Mouse (Mus musculus) liver, postnatal 0 days (tissue): ENCODE measurements around the gene Gpr146. TPM values are rescaled to one million over a fixed set of nuclear protein-coding genes. Genes with fewer than 3 reads are reported as not detected.

Source experiments
- ATAC-seq: fragments of 200-750 bp; cut with Nextera tagmentation; 2 replicates; pipeline ENCODE4 v1.8.0; 2017; ENCODE audit warnings: mild to moderate bottlenecking, moderate library complexity
- DNase-seq: peaks from one replicate; pipeline ENCODE4 v3.0.0-alpha.2; 2016
- H3K27ac ChIP-seq: fragments of 300-500 bp; sonication (generic); 2 replicates; pipeline ENCODE4 v1.5.1; 2014; ENCODE audit warnings: antibody characterized with exemption, moderate library complexity, mild to moderate bottlenecking, low read depth
- H3K27me3 ChIP-seq: fragments of 300-500 bp; sonication (generic); 2 replicates; pipeline ENCODE4 v1.6.1; 2014; ENCODE audit warnings: low read length, control low read depth, mixed read lengths; ENCODE audit not compliant: insufficient read depth
- H3K36me3 ChIP-seq: fragments of 300-500 bp; sonication (generic); replicated peaks from 2 replicates; pipeline ENCODE4 v1.6.1; 2014; ENCODE audit warnings: mild to moderate bottlenecking, control low read depth, low read length, moderate library complexity, mixed read lengths; ENCODE audit not compliant: insufficient read depth
- H3K4me1 ChIP-seq: fragments of 300-500 bp; sonication (generic); 2 replicates; pipeline ENCODE4 v1.6.1; 2014; ENCODE audit warnings: antibody characterized with exemption, mild to moderate bottlenecking, control low read depth; ENCODE audit not compliant: insufficient read depth
- H3K4me2 ChIP-seq: fragments of 300-500 bp; sonication (generic); 2 replicates; pipeline ENCODE4 v1.6.1; 2014; ENCODE audit warnings: low read depth, mild to moderate bottlenecking, low read length, moderate library complexity, mixed read lengths
- H3K4me3 ChIP-seq: fragments of 300-500 bp; sonication (generic); 2 replicates; pipeline ENCODE4 v1.5.1; 2014; ENCODE audit warnings: low read depth, low read length
- H3K9ac ChIP-seq: fragments of 300-500 bp; sonication (generic); replicated peaks from 2 replicates; pipeline ENCODE4 v1.6.1; 2014; ENCODE audit warnings: mild to moderate bottlenecking, moderate library complexity
- H3K9me3 ChIP-seq: fragments of 300-500 bp; sonication (generic); 2 replicates; pipeline ENCODE4 v1.6.1; 2016; ENCODE audit warnings: mild to moderate bottlenecking, control low read depth, low read length, mixed read lengths
- CTCF ChIP-seq: sonication (generic); IDR thresholded peaks from 2 replicates; pipeline ENCODE4 v1.5.1; 2016; ENCODE audit warnings: antibody characterized with exemption, low read depth
- EP300 ChIP-seq: IDR thresholded peaks from 2 replicates; pipeline ENCODE4 v1.6.1; 2016; ENCODE audit warnings: antibody characterized with exemption, low read depth, mild to moderate bottlenecking
- whole genome bisulfite sequencing: fragments of 180-500 bp; shearing (Covaris S2); extraction: QIAGEN DNeasy Blood & Tissue Kit; methylation state at CpG from one replicate; pipeline ENCODE4 v1.1.7; 2014; ENCODE audit not compliant: insufficient replicate concordance; 5-methylcytosine and 5-hydroxymethylcytosine counted together
- polyA plus RNA-seq: library from polyadenylated mRNA; unstranded; fragments of >200 nt; fragmentation: Nextera tagmentation; extraction: Ambion mirVana; gene quantifications from 2 replicates; pipeline ENCODE4 v1.2.1, GENCODE M21; 2015

Gpr146 gene
- polyA plus RNA-seq, 1 experiment from 2014 or later = 14.7 TPM

- 29% methylated on average over 5 of the region's 5 CpGs for WGBS
- H3K9ac ChIP-seq = 0 out of 2 replicates have a peak overlapping the region, but pooled peaks have one; percentile 12
- H3K4me2 ChIP-seq = peak overlapping the region; percentile 47
These were observed 20.7 kb downstream of the Gpr146 start for GRCm38 (mm10) chr5:139397959-139398753.

GRCm38 (mm10) chr5:139398786-139399185, 21.3 kb downstream of the Gpr146 start:
- peaks cover 30% of the 10 kb centered on the region for H3K4me1 ChIP-seq
- WGBS = 76% methylated on average over 5 of the region's 5 CpGs
- TF ChIP-seq CTCF (no peak), EP300 (no peak; the same call in 1 of the 2 replicates)

More at GRCm38 (mm10) chr5:139397959-139398753, 20.7 kb downstream of the Gpr146 start:
- ATAC-seq = peak; percentile 86
- no peak overlapping the region for H3K4me3 ChIP-seq
- H3K27ac ChIP-seq = peak overlapping the region; percentile 17; the same call in 1 of the 2 replicates
- peaks cover 22% of the 10 kb centered on the region for H3K36me3 ChIP-seq
- DNase-seq = peak; percentile 96
- no peaks in the 10 kb centered on the region for H3K27me3 ChIP-seq
- TF ChIP-seq EP300 (peak; percentile 68; the same call in 1 of the 2 replicates), CTCF (peak; percentile 97)
- no peaks in the 10 kb centered on the region for H3K9me3 ChIP-seq
- H3K4me1 ChIP-seq = peaks cover 29% of the 10 kb centered on the region

DNA sequence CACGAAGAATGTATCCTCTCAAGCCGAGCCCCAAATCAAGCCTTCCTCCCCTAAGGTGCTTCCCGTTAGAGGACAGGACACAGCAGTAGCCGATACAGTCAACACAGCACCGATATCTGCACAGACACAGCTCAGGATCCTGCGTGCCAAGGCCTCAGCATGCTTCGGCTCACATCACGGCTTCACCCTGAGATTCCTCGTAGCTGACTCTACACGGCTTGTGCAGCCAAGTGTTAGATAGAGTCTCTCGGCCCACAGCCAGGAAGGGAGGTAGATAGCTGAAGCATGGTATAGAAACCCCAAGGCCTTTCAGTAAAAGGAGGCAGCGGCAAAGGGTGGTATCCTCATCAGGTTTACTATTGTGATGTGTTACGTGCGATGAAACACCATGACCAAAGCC, 22.5 kb downstream of the Gpr146 start:
- no peak overlapping the region for H3K4me2 ChIP-seq
- 85% methylated on average over 14 of the region's 14 CpGs for WGBS
- TF ChIP-seq EP300 = no peak
- no peak for TF ChIP-seq CTCF
- no peaks in the 10 kb centered on the region for H3K27me3 ChIP-seq
- no peaks in the 10 kb centered on the region for H3K9me3 ChIP-seq
- H3K27ac ChIP-seq = no peak overlapping the region
- ATAC-seq = no peak
- no peak overlapping the region for H3K9ac ChIP-seq
- H3K4me3 ChIP-seq = no peak overlapping the region
- peaks cover 23% of the 10 kb centered on the region for H3K4me1 ChIP-seq
- DNase-seq = no peak
- H3K36me3 ChIP-seq = peaks cover 3% of the 10 kb centered on the region; the same call in 1 of the 2 replicates

More at GRCm38 (mm10) chr5:139398786-139399185, 21.3 kb downstream of the Gpr146 start:
- H3K9me3 ChIP-seq = no peaks in the 10 kb centered on the region
- no peak for DNase-seq
- no peak overlapping the region for H3K27ac ChIP-seq
- ATAC-seq = no peak
- peak overlapping the region; percentile 47 for H3K4me2 ChIP-seq
- H3K9ac ChIP-seq = 0 out of 2 replicates have a peak overlapping the region, but pooled peaks have one; percentile 12
- H3K27me3 ChIP-seq = no peaks in the 10 kb centered on the region
- H3K4me3 ChIP-seq = no peak overlapping the region
- H3K36me3 ChIP-seq = peaks cover 16% of the 10 kb centered on the region

DNA sequence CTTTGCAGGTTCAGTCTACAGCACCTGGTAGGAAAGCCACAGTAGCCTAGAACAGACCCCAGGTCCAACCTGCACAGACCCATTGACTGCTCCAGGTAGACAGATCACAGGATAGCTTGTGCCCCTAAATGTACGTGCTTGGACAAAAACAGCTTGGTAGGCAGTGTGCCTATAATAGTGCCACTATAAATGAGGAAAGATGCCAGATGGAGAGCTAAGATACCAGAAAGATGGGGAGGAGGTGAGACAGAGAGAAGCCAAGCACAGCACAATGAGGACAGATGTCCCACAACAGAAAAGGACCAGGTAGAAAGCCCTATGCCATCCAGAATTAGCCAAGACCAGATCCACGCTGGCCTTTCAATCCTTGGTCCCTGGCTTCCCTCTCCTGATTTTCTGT, 24.6 kb downstream of the Gpr146 start:
- H3K9me3 ChIP-seq = no peaks in the 10 kb centered on the region
- H3K9ac ChIP-seq = no peak overlapping the region
- no peaks in the 10 kb centered on the region for H3K27me3 ChIP-seq
- 80% methylated on average over 2 of the region's 2 CpGs for WGBS
- ATAC-seq = no peak
- TF ChIP-seq CTCF = no peak
- no peak for TF ChIP-seq EP300
- no peak overlapping the region for H3K4me2 ChIP-seq
- DNase-seq = no peak
- H3K36me3 ChIP-seq = no peaks in the 10 kb centered on the region
- H3K4me1 ChIP-seq = peaks cover 26% of the 10 kb centered on the region
- H3K4me3 ChIP-seq = no peak overlapping the region
- no peak overlapping the region for H3K27ac ChIP-seq

DNA sequence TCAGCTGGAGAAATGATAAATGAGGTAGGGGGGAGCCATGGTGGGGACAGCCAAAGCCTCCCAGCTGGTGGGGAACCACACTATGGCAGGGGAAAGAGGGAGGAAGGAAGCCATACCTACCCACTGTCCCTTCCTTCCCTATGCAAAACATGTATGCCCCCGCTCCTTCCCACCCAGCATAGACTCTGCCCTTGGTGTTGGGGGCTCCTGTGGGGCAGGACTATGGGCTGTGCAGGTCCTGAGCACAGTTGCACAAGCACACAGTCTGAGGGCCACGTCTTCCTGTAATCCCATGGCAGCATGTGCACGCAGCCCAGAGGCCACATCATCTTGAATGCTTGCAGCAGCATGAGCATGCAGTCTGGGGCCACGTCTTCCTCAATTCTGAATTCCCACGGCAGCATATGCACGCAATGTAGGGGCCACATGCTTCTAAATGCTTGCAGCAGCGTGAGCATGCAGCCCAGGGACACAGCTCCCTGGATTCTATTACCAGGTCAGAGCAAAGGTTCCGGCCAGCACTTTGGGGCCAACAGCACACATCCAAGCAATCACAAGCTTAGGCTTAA, 26.3 kb downstream of the Gpr146 start:
- no peak overlapping the region for H3K4me3 ChIP-seq
- no peaks in the 10 kb centered on the region for H3K9me3 ChIP-seq
- peaks cover 20% of the 10 kb centered on the region for H3K4me1 ChIP-seq
- no peaks in the 10 kb centered on the region for H3K36me3 ChIP-seq
- H3K27ac ChIP-seq = peak overlapping the region; percentile 91
- TF ChIP-seq CTCF = no peak
- TF ChIP-seq EP300 = no peak
- no peak overlapping the region for H3K9ac ChIP-seq
- ATAC-seq = peak; percentile 6; the same call in 1 of the 2 replicates
- H3K4me2 ChIP-seq = peak overlapping the region; percentile 52; the same call in 1 of the 2 replicates
- peak; percentile 47 for DNase-seq
- WGBS = 54% methylated on average over 8 of the region's 8 CpGs
- H3K27me3 ChIP-seq = no peaks in the 10 kb centered on the region

DNA sequence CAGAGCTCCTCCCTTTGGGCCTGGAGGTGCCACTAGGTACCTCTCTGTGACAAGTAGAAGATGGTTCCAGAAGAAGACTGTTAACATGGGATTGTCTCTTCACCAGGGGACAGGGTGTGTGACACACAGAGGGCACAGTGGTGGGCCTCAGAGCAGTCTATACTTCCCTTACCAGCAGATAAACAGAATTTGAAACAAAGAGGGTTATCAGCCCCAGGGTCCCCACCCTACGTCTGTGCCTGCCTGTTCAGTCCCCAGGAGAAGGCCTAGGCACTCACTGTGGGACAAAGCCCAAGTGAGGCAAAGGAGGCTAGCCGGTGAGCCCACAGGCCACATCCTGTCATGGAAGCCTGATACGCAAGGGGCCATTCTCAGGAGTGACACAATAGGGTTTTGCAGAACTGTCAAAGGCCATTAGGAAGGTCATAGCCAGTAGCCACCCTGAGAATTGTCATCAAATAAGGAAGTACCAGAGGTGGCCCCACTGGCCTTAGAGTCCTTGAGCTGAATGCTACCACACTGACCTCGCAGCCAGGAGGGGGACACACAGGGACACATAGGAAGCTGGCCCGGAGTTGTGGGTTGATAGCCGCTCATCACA, 27.4 kb downstream of the Gpr146 start, which contains the start of gene C130050O18Rik:
TSS of gene C130050O18Rik (plus strand) at position 480 of the 601 bp plus-strand sequence.
- ATAC-seq (peak; percentile 42), DNase-seq (peak; percentile 52)
- peak within 1 kb of the TSS; percentile 51; the same call in 1 of the 2 replicates for H3K9ac ChIP-seq
- H3K4me3 ChIP-seq = peak within 1 kb of the TSS; percentile 29; the same call in 1 of the 2 replicates
- peak within 1 kb of the TSS; percentile 52 for H3K4me2 ChIP-seq
- TF ChIP-seq EP300 (no peak), CTCF (no peak)
- H3K27me3 ChIP-seq = no peaks in the 10 kb centered on the region
- H3K36me3 ChIP-seq = no peaks in the 10 kb centered on the region
- H3K4me1 ChIP-seq = peaks cover 25% of the 10 kb centered on the region
- H3K27ac ChIP-seq = peak within 1 kb of the TSS; percentile 91
- 37% methylated on average over 6 of the region's 6 CpGs for WGBS
- no peaks in the 10 kb centered on the region for H3K9me3 ChIP-seq
